Mouse (Mus musculus): ENCODE measurements around the gene Vamp4.

GRCm38 (mm10) chr1:162588606-162589005, 18.3 kb downstream of the Vamp4 start:
- TF ChIP-seq TAL1 (IDR thresholded peaks at IDR 0.05; ENCODE audit: low read length) (no peak), GATA1 (IDR thresholded peaks at IDR 0.05; ENCODE audit: low read length) (no peak)
